Mouse (Mus musculus) midbrain, postnatal 0 days (tissue): ENCODE measurements at regions not wholly inside any gene's neighbourhood (a gene's known extent, or its start where the extent isn't known, plus 50 kb on each side); places are given as distances from the start of the nearest gene placed in this dataset.

Source experiments
- ATAC-seq: fragments of 200-750 bp; cut with Nextera tagmentation; 2 replicates; pipeline ENCODE4 v1.8.0; 2017; ENCODE audit warnings: moderate number of reproducible peaks, mild to moderate bottlenecking, moderate TSS enrichment, moderate library complexity; ENCODE audit not compliant: low FRiP score
- DNase-seq: peaks from one replicate; pipeline ENCODE4 v3.0.0-alpha.2; 2015; ENCODE audit warnings: low spot score
- H3K27ac ChIP-seq: fragments of 300-500 bp; sonication (generic); 2 replicates; pipeline ENCODE4 v1.5.1; 2014; ENCODE audit warnings: low read depth, mild to moderate bottlenecking, low read length, mixed read lengths
- H3K27me3 ChIP-seq: fragments of 300-500 bp; sonication (generic); 2 replicates; pipeline ENCODE4 v1.6.1; 2014; ENCODE audit warnings: low read length, control low read depth, mixed read lengths; ENCODE audit not compliant: insufficient read depth
- H3K36me3 ChIP-seq: fragments of 300-500 bp; sonication (generic); 2 replicates; pipeline ENCODE4 v1.6.1; 2014; ENCODE audit warnings: low read length, control low read depth, mixed read lengths; ENCODE audit not compliant: insufficient read depth
- H3K4me1 ChIP-seq: fragments of 300-500 bp; sonication (generic); 2 replicates; pipeline ENCODE4 v1.6.1; 2014; ENCODE audit warnings: mild to moderate bottlenecking, control low read depth, antibody characterized with exemption, low read length, mixed read lengths; ENCODE audit not compliant: insufficient read depth
- H3K4me2 ChIP-seq: fragments of 300-500 bp; sonication (generic); 2 replicates; pipeline ENCODE4 v1.6.1; 2014; ENCODE audit warnings: low read depth, mild to moderate bottlenecking, low read length, mixed read lengths; ENCODE audit not compliant: poor library complexity, severe bottlenecking
- H3K4me3 ChIP-seq: fragments of 300-500 bp; sonication (generic); 2 replicates; pipeline ENCODE4 v1.5.1; 2014; ENCODE audit warnings: low read depth, mild to moderate bottlenecking, low read length, moderate library complexity
- H3K9ac ChIP-seq: fragments of 300-500 bp; sonication (generic); replicated peaks from 2 replicates; pipeline ENCODE4 v1.6.1; 2014; ENCODE audit warnings: mild to moderate bottlenecking, low read length, moderate library complexity, mixed read lengths; ENCODE audit not compliant: poor library complexity, severe bottlenecking
- H3K9me3 ChIP-seq: fragments of 300-500 bp; sonication (generic); 2 replicates; pipeline ENCODE4 v1.6.1; 2016; ENCODE audit warnings: low read length, control low read depth
- CTCF ChIP-seq: IDR thresholded peaks from 2 replicates; pipeline ENCODE4 v1.5.1; 2016; ENCODE audit warnings: antibody characterized with exemption, mild to moderate bottlenecking
- WGBS: fragments of 180-500 bp; shearing (Covaris S2); extraction: QIAGEN DNeasy Blood & Tissue Kit; methylation state at CpG from one replicate; pipeline ENCODE4 v1.1.7; 2014; 5-methylcytosine and 5-hydroxymethylcytosine counted together

- no peak overlapping the region for H3K4me3 ChIP-seq
- TF ChIP-seq CTCF: no peak
- DNase-seq: peak; percentile 4
- H3K36me3 ChIP-seq: no peaks in the 10 kb centered on the region
- no peak for ATAC-seq
- no peaks in the 10 kb centered on the region for H3K4me1 ChIP-seq
- H3K9ac ChIP-seq: no peak overlapping the region
- no peaks in the 10 kb centered on the region for H3K27me3 ChIP-seq
- WGBS: 71% methylated on average over 14 of the region's 14 CpGs
- no peak overlapping the region for H3K4me2 ChIP-seq
- H3K9me3 ChIP-seq: no peaks in the 10 kb centered on the region
- H3K27ac ChIP-seq: no peak overlapping the region
Observed at GRCm38 (mm10) chr10:115708623-115709022, 108.0 kb upstream of the Tspan8 start.

- no peak overlapping the region for H3K9ac ChIP-seq
- peak; percentile 26; the same call in 1 of the 2 replicates for TF ChIP-seq CTCF
- 65% methylated on average over 6 of the region's 6 CpGs for WGBS
- DNase-seq (peak; percentile 24), ATAC-seq (no peak)
- H3K9me3 ChIP-seq: no peaks in the 10 kb centered on the region
- H3K27ac ChIP-seq: no peak overlapping the region
- no peaks in the 10 kb centered on the region for H3K27me3 ChIP-seq
- H3K36me3 ChIP-seq: no peaks in the 10 kb centered on the region
- H3K4me1 ChIP-seq: no peaks in the 10 kb centered on the region
- no peak overlapping the region for H3K4me3 ChIP-seq
- no peak overlapping the region for H3K4me2 ChIP-seq
Observed at GRCm38 (mm10) chr10:115713896-115714295, 102.7 kb upstream of the Tspan8 start.

GRCm38 (mm10) chr10:115716178-115716577, 100.5 kb upstream of the Tspan8 start:
- Histone ChIP-seq H3K27me3 (no peaks in the 10 kb centered on the region), H3K9me3 (no peaks in the 10 kb centered on the region), H3K4me1 (no peaks in the 10 kb centered on the region), H3K27ac (no peak overlapping the region), H3K4me2 (no peak overlapping the region), H3K4me3 (no peak overlapping the region), H3K36me3 (no peaks in the 10 kb centered on the region), H3K9ac (no peak overlapping the region)
- DNase-seq (no peak), ATAC-seq (no peak)
- TF ChIP-seq CTCF: no peak
- 46% methylated on average over 9 of the region's 9 CpGs for WGBS

GRCm38 (mm10) chr10:115717064-115717463, 99.6 kb upstream of the Tspan8 start:
- Histone ChIP-seq H3K9ac (no peak overlapping the region), H3K4me2 (no peak overlapping the region), H3K4me3 (no peak overlapping the region), H3K9me3 (no peaks in the 10 kb centered on the region), H3K27ac (no peak overlapping the region), H3K36me3 (no peaks in the 10 kb centered on the region), H3K4me1 (no peaks in the 10 kb centered on the region), H3K27me3 (no peaks in the 10 kb centered on the region)
- WGBS: 88% methylated on average over 8 of the region's 8 CpGs
- DNase-seq (no peak), ATAC-seq (no peak)
- no peak for TF ChIP-seq CTCF

- TF ChIP-seq CTCF: no peak
- Histone ChIP-seq H3K9me3 (no peaks in the 10 kb centered on the region), H3K27ac (no peak overlapping the region), H3K36me3 (no peaks in the 10 kb centered on the region), H3K9ac (no peak overlapping the region), H3K4me1 (no peaks in the 10 kb centered on the region), H3K4me2 (no peak overlapping the region), H3K27me3 (no peaks in the 10 kb centered on the region), H3K4me3 (no peak overlapping the region)
- ATAC-seq (no peak), DNase-seq (no peak)
- 93% methylated on average over 3 of the region's 3 CpGs for WGBS
Observed at GRCm38 (mm10) chr10:115722589-115722988, 94.0 kb upstream of the Tspan8 start.

- DNase-seq (no peak), ATAC-seq (no peak)
- Histone ChIP-seq H3K27ac (no peak overlapping the region), H3K4me3 (no peak overlapping the region), H3K9ac (no peak overlapping the region), H3K36me3 (no peaks in the 10 kb centered on the region), H3K4me2 (no peak overlapping the region), H3K27me3 (no peaks in the 10 kb centered on the region), H3K4me1 (no peaks in the 10 kb centered on the region), H3K9me3 (no peaks in the 10 kb centered on the region)
- TF ChIP-seq CTCF: no peak
- WGBS: 91% methylated on average over 10 of the region's 10 CpGs
Observed at GRCm38 (mm10) chr10:115742634-115743347, 73.8 kb upstream of the Tspan8 start.
